Mouse (Mus musculus) kidney, adult 2 months (tissue): ENCODE data around the gene Magi2. TPM values are rescaled to one million over a fixed set of nuclear protein-coding genes. Genes with fewer than 3 reads are reported as not detected.

ENCODE experiments used
- DNase-seq: peaks from one replicate; pipeline ENCODE4 v3.0.0; 2021
- H3K27ac ChIP-seq: fragments of 200-500 bp; 2 replicates; pipeline ENCODE4 v1.5.1; 2012; ENCODE audit warnings: low read depth, low read length, control low read depth, inconsistent platforms; ENCODE audit not compliant: insufficient read depth
- H3K27me3 ChIP-seq: fragments of 200-500 bp; replicated peaks from 2 replicates; pipeline ENCODE4 v1.6.1; 2012; ENCODE audit warnings: mild to moderate bottlenecking, moderate library complexity, low read length, inconsistent platforms; ENCODE audit not compliant: control insufficient read depth, insufficient read depth
- H3K36me3 ChIP-seq: fragments of 200-500 bp; 2 replicates; pipeline ENCODE4 v1.6.1; 2012; ENCODE audit warnings: mild to moderate bottlenecking, moderate library complexity, low read length, inconsistent platforms; ENCODE audit not compliant: control insufficient read depth, insufficient read depth
- H3K4me1 ChIP-seq: fragments of 200-500 bp; 2 replicates; pipeline ENCODE4 v1.6.1; 2011; ENCODE audit warnings: low read length; ENCODE audit not compliant: control insufficient read depth, insufficient read depth
- H3K4me3 ChIP-seq: fragments of 200-500 bp; 2 replicates; pipeline ENCODE4 v1.5.1; 2011; ENCODE audit warnings: mild to moderate bottlenecking, low read depth, low read length, control low read depth; ENCODE audit not compliant: insufficient read depth
- CTCF ChIP-seq: fragments of 200-500 bp; conservative IDR thresholded peaks from 2 replicates; pipeline ENCODE4 v1.5.1; 2011; ENCODE audit warnings: low read depth, mild to moderate bottlenecking, control low read depth, low read length, moderate library complexity, mixed read lengths; ENCODE audit not compliant: insufficient read depth, insufficient read length
- POLR2A ChIP-seq: fragments of 200-500 bp; IDR thresholded peaks from one replicate; pipeline ENCODE4 v1.6.1; 2011; ENCODE audit warnings: low read depth, low read length, control low read depth
- WGBS: fragments of 180-500 bp; shearing (Covaris S2); methylation state at CpG from one replicate; pipeline ENCODE4 v1.1.7; 2018; 5-methylcytosine and 5-hydroxymethylcytosine counted together
- polyA plus RNA-seq: library from polyadenylated mRNA; depleted of rRNA; stranded (reverse); fragments of >200 nt; gene quantifications from 2 replicates; pipeline ENCODE4 v1.2.3, GENCODE M21; 2012

Magi2 gene
- polyA plus RNA-seq, 1 experiment: 6.1 TPM

GRCm38 (mm10) chr5:20227912-20228762 lies 1001.3 kb downstream of the Magi2 start:
- Histone ChIP-seq H3K27me3 (no peaks in the 10 kb centered on the region), H3K4me1 (peaks cover 4% of the 10 kb centered on the region; the same call in 1 of the 2 replicates), H3K4me3 (no peak overlapping the region), H3K36me3 (no peaks in the 10 kb centered on the region), H3K27ac (peak overlapping the region; percentile 41; the same call in 1 of the 2 replicates)
- DNase-seq: peak; percentile 24
- WGBS: 57% methylated on average over 16 of the region's 16 CpGs
- TF ChIP-seq POLR2A (no peak), CTCF (no peak)

GRCm38 (mm10) chr5:20231908-20232307 lies 1005.1 kb downstream of the Magi2 start:
- H3K36me3 ChIP-seq: no peaks in the 10 kb centered on the region
- WGBS: 73% methylated on average over 3 of the region's 3 CpGs
- TF ChIP-seq CTCF (no peak), POLR2A (no peak)
- DNase-seq: no peak
- H3K27me3 ChIP-seq: no peaks in the 10 kb centered on the region
- no peak overlapping the region for H3K4me3 ChIP-seq
- H3K4me1 ChIP-seq: no peaks in the 10 kb centered on the region
- H3K27ac ChIP-seq: no peak overlapping the region

- 43% methylated on average over 2 of the region's 2 CpGs for WGBS
- TF ChIP-seq POLR2A: no peak
- TF ChIP-seq CTCF: no peak
- no peaks in the 10 kb centered on the region for H3K27me3 ChIP-seq
These were observed 1014.7 kb downstream of the Magi2 start for GRCm38 (mm10) chr5:20241523-20241922.

GRCm38 (mm10) chr5:20242496-20242895 lies 1015.7 kb downstream of the Magi2 start:
- no peak overlapping the region for H3K27ac ChIP-seq
- H3K4me1 ChIP-seq: no peaks in the 10 kb centered on the region; the same call in 1 of the 2 replicates
- H3K27me3 ChIP-seq: no peaks in the 10 kb centered on the region
- no peak for DNase-seq
- H3K4me3 ChIP-seq: no peak overlapping the region
- TF ChIP-seq CTCF (no peak), POLR2A (no peak)
- no peaks in the 10 kb centered on the region for H3K36me3 ChIP-seq

More at GRCm38 (mm10) chr5:20241523-20241922, 1014.7 kb downstream of the Magi2 start:
- H3K27ac ChIP-seq: no peak overlapping the region
- no peaks in the 10 kb centered on the region; the same call in 1 of the 2 replicates for H3K4me1 ChIP-seq
- DNase-seq: peak; percentile 56
- no peak overlapping the region for H3K4me3 ChIP-seq
- H3K36me3 ChIP-seq: no peaks in the 10 kb centered on the region

- Histone ChIP-seq H3K4me1 (no peaks in the 10 kb centered on the region), H3K36me3 (no peaks in the 10 kb centered on the region), H3K27me3 (no peaks in the 10 kb centered on the region), H3K4me3 (no peak overlapping the region), H3K27ac (no peak overlapping the region)
- TF ChIP-seq POLR2A (no peak), CTCF (no peak)
- WGBS: 83% methylated on average over 6 of the region's 6 CpGs
- DNase-seq: no peak
These were observed 1022.5 kb downstream of the Magi2 start for GRCm38 (mm10) chr5:20249382-20249781.

- Histone ChIP-seq H3K4me1 (no peaks in the 10 kb centered on the region), H3K4me3 (no peak overlapping the region), H3K36me3 (no peaks in the 10 kb centered on the region), H3K27me3 (no peaks in the 10 kb centered on the region), H3K27ac (no peak overlapping the region)
- WGBS: 88% methylated on average over 6 of the region's 6 CpGs
- DNase-seq: no peak
- TF ChIP-seq POLR2A: no peak
These were observed 1024.7 kb downstream of the Magi2 start for GRCm38 (mm10) chr5:20251541-20251940.

- DNase-seq: no peak
- WGBS: 82% methylated on average over 3 of the region's 3 CpGs
- no peak overlapping the region for H3K4me3 ChIP-seq
- TF ChIP-seq CTCF (no peak), POLR2A (no peak)
- H3K4me1 ChIP-seq: no peaks in the 10 kb centered on the region
- no peaks in the 10 kb centered on the region for H3K27me3 ChIP-seq
- no peaks in the 10 kb centered on the region for H3K36me3 ChIP-seq
- H3K27ac ChIP-seq: no peak overlapping the region
These were observed 1029.5 kb downstream of the Magi2 start for GRCm38 (mm10) chr5:20256150-20256868.
